Mouse (Mus musculus): ENCODE results near the gene Oxct1. TPM values are rescaled to one million over a fixed set of nuclear protein-coding genes. Genes with fewer than 3 reads are reported as not detected.
A peak's percentile ranks its signal among the peaks of the same experiment; 100 is the strongest.

The Oxct1 gene
- total RNA-seq (2022): 100 to 1,000 TPM; 233 to 311 (median 280) TPM

- DNase-seq (ENCODE audit: low spot score in 2 of 2): peak; percentile 78 to 87
These were observed at the start of gene Oxct1 for GRCm38 (mm10) chr15:4026231-4026773. Gene Oxct1, plus strand, starts transcription at chr15:4026383.

- no peak for DNase-seq (ENCODE audit: low spot score in 2 of 2)
These were observed 47.9 kb upstream of the Oxct1 start for GRCm38 (mm10) chr15:3978279-3978678.

GRCm38 (mm10) chr15:3979061-3979848 is 46.9 kb upstream of the Oxct1 start, which contains the start of gene Fbxo4:
Gene Fbxo4, minus strand, starts transcription at chr15:3979573.
- DNase-seq (ENCODE audit: low spot score in 2 of 2): peak; percentile 82 to 84

GRCm38 (mm10) chr15:3979871-3980270 is 46.3 kb upstream of the Oxct1 start:
- DNase-seq (ENCODE audit: low spot score in 2 of 2): no peak

GRCm38 (mm10) chr15:3982732-3983131 is 43.5 kb upstream of the Oxct1 start:
- no peak for DNase-seq (ENCODE audit: low spot score in 2 of 2)

- no peak for DNase-seq (ENCODE audit: low spot score in 2 of 2)
These were observed 41.3 kb upstream of the Oxct1 start for GRCm38 (mm10) chr15:3984876-3985275.

- DNase-seq (ENCODE audit: low spot score in 2 of 2): no peak
These were observed 38.2 kb upstream of the Oxct1 start for GRCm38 (mm10) chr15:3987981-3988380.

GRCm38 (mm10) chr15:3994852-3995447 is 31.2 kb upstream of the Oxct1 start:
- no peak for DNase-seq (ENCODE audit: low spot score in 2 of 2)

- DNase-seq (ENCODE audit: low spot score in 2 of 2): peak; percentile 98 to 99
These were observed 30.5 kb upstream of the Oxct1 start, which contains the start of gene AW549877 for GRCm38 (mm10) chr15:3995448-3996266. Gene AW549877, minus strand, starts transcription at chr15:3995744.

- DNase-seq (ENCODE audit: low spot score in 2 of 2): no peak
These were observed 29.7 kb upstream of the Oxct1 start for GRCm38 (mm10) chr15:3996267-3997010.

GRCm38 (mm10) chr15:3999144-3999543 is 27.0 kb upstream of the Oxct1 start:
- no peak for DNase-seq (ENCODE audit: low spot score in 2 of 2)

- DNase-seq (ENCODE audit: low spot score in 2 of 2): no peak
These were observed 25.6 kb upstream of the Oxct1 start for GRCm38 (mm10) chr15:4000536-4000935.

- no peak for DNase-seq (ENCODE audit: low spot score in 2 of 2)
These were observed 12.3 kb upstream of the Oxct1 start for GRCm38 (mm10) chr15:4013873-4014272.

GRCm38 (mm10) chr15:4020711-4021110 is 5.5 kb upstream of the Oxct1 start:
- no peak for DNase-seq (ENCODE audit: low spot score in 2 of 2)

- no peak for DNase-seq (ENCODE audit: low spot score in 2 of 2)
These were observed 2.4 kb upstream of the Oxct1 start for GRCm38 (mm10) chr15:4023747-4024146.

- no peak for DNase-seq (ENCODE audit: low spot score in 2 of 2)
These were observed 1.3 kb upstream of the Oxct1 start for GRCm38 (mm10) chr15:4024726-4025507.

- no peak for DNase-seq (ENCODE audit: low spot score in 2 of 2)
These were observed 677 bp upstream of the Oxct1 start for GRCm38 (mm10) chr15:4025508-4025904.

- DNase-seq (ENCODE audit: low spot score in 2 of 2): peak; percentile 71 to 79
These were observed 825 bp downstream of the Oxct1 start for GRCm38 (mm10) chr15:4026831-4027584.

GRCm38 (mm10) chr15:4027671-4028410 is 1.7 kb downstream of the Oxct1 start:
- no peak for DNase-seq (ENCODE audit: low spot score in 2 of 2)
